Mouse (Mus musculus) heart, embryonic 13.5 days (tissue): Measurements from ENCODE around the gene Kirrel3. TPM values are rescaled to one million over a fixed set of nuclear protein-coding genes. Genes with fewer than 3 reads are reported as not detected.

ENCODE experiments used
- ATAC-seq: fragments of 200-750 bp; cut with Nextera tagmentation; 2 replicates; pipeline ENCODE4 v1.8.0; 2017; ENCODE audit warnings: moderate TSS enrichment; ENCODE audit not compliant: insufficient number of reproducible peaks, low FRiP score, low TSS enrichment; ENCODE audit errors: extremely low read depth
- H3K27ac ChIP-seq: fragments of 300-500 bp; sonication (generic); replicated peaks from 2 replicates; pipeline ENCODE4 v1.5.1; 2015; ENCODE audit warnings: moderate library complexity, mild to moderate bottlenecking, inconsistent platforms
- H3K27me3 ChIP-seq: fragments of 300-500 bp; sonication (generic); replicated peaks from 2 replicates; pipeline ENCODE4 v1.6.1; 2015; ENCODE audit warnings: mild to moderate bottlenecking, inconsistent platforms
- H3K36me3 ChIP-seq: fragments of 300-500 bp; sonication (generic); 2 replicates; pipeline ENCODE4 v1.6.1; 2015; ENCODE audit warnings: mild to moderate bottlenecking, inconsistent platforms
- H3K4me1 ChIP-seq: fragments of 300-500 bp; sonication (generic); 2 replicates; pipeline ENCODE4 v1.6.1; 2015; ENCODE audit warnings: inconsistent platforms
- H3K4me2 ChIP-seq: fragments of 300-500 bp; sonication (generic); 2 replicates; pipeline ENCODE4 v1.6.1; 2015; ENCODE audit warnings: inconsistent platforms, mild to moderate bottlenecking, moderate library complexity
- H3K4me3 ChIP-seq: fragments of 300-500 bp; sonication (generic); 2 replicates; pipeline ENCODE4 v1.5.1; 2015; ENCODE audit warnings: moderate library complexity, mild to moderate bottlenecking, inconsistent platforms
- H3K9ac ChIP-seq: fragments of 300-500 bp; sonication (generic); 2 replicates; pipeline ENCODE4 v1.6.1; 2015; ENCODE audit warnings: inconsistent platforms, mild to moderate bottlenecking, moderate library complexity
- H3K9me3 ChIP-seq: fragments of 300-500 bp; sonication (generic); 2 replicates; pipeline ENCODE4 v1.6.1; 2016; ENCODE audit warnings: inconsistent platforms
- WGBS: fragments of 180-500 bp; shearing (Covaris S2); methylation state at CpG from one replicate; pipeline ENCODE4 v1.1.7; 2015; ENCODE audit warnings: mixed read lengths; 5-methylcytosine and 5-hydroxymethylcytosine counted together
- polyA plus RNA-seq: library from polyadenylated mRNA; unstranded; fragments of >200 nt; fragmentation: Nextera tagmentation; extraction: Ambion mirVana; gene quantifications from 2 replicates; pipeline ENCODE4 v1.2.1, GENCODE M21; 2015

Kirrel3 gene
- polyA plus RNA-seq, 1 experiment from 2014 or later: 1.0 TPM

DNA sequence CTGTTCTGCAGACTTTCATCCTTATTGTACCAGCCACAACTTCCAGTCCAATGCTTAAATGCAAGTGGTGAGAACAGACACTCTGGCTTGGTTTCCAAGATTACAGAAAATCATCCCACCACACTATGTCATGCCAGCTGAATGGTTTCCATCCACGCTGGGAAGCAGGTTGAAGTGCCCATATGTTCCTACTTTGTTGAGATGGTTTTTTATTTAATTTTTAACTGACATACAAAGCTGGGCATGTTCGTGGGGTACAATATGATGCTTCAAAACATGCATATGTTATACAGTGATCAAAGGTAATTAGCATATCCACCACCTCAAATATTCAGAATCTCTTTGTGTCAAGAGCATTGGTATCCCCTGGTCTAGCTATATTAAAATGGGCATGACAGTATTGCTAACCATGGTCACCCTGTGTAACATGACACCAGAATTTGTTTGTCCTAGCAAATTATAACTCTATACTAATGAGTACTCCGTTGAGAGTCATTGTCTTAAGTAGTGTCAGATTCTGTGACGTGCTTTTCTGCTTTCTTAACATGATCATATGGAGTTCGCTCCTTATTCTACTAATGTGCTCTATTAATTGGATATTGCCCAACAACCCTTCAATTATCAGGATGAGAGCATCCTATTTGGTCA, 472.6 kb downstream of the Kirrel3 start:
- 69% methylated on average over 5 of the region's 5 CpGs for WGBS
- Histone ChIP-seq H3K9me3 (no peaks in the 10 kb centered on the region), H3K36me3 (no peaks in the 10 kb centered on the region), H3K4me2 (no peak overlapping the region), H3K27ac (no peak overlapping the region), H3K27me3 (peaks cover 27% of the 10 kb centered on the region), H3K9ac (no peak overlapping the region), H3K4me1 (peaks cover 8% of the 10 kb centered on the region), H3K4me3 (no peak overlapping the region)
- no peak for ATAC-seq

DNA sequence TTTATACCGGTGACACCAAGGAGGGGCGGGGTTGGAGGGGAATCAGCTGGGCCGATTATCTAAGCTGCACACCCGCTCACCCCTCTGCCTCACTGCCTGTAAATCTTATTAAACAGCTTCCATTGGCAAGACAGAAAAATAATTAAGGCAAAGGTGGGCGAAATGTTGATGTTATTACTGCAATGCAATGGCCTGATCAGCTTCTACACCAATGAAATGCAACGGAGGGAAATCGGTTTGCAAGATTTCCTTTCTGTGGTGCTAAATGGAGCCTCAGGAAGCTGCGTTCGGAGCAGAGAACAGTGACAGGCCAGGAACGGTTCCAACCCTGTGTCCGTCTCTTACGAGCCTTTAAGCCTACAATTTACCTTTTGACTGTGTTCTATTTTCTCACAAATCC, 475.0 kb downstream of the Kirrel3 start:
- no peak for ATAC-seq
- H3K4me3 ChIP-seq: no peak overlapping the region
- H3K4me2 ChIP-seq: no peak overlapping the region
- no peak overlapping the region for H3K27ac ChIP-seq
- no peak overlapping the region for H3K9ac ChIP-seq
- no peaks in the 10 kb centered on the region for H3K36me3 ChIP-seq
- H3K9me3 ChIP-seq: no peaks in the 10 kb centered on the region
- no peaks in the 10 kb centered on the region for H3K4me1 ChIP-seq
- H3K27me3 ChIP-seq: peaks cover 30% of the 10 kb centered on the region
- 55% methylated on average over 12 of the region's 12 CpGs for WGBS

DNA sequence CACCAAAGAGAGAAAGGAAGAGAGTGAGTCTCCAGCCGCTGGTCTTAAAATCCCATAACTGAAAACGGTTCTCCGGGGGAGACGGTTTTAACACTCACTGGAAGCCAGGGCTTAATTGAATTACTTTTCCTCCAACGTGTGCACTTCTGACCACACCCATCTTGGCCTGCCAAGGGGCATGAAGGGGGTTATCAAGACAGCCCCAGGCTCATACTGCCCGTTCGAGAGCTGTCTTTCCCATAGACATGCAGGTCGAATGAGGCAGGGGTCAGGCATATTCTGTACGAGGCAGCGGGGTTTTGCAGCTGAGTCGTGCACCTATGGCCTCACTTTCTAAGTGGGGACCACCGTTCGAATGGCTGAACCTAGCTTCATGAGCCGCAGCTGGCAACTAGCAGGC, 475.5 kb downstream of the Kirrel3 start:
- H3K4me1 ChIP-seq: no peaks in the 10 kb centered on the region
- H3K36me3 ChIP-seq: no peaks in the 10 kb centered on the region
- no peak overlapping the region for H3K4me2 ChIP-seq
- no peak overlapping the region for H3K27ac ChIP-seq
- ATAC-seq: no peak
- no peaks in the 10 kb centered on the region for H3K9me3 ChIP-seq
- WGBS: 65% methylated on average over 14 of the region's 14 CpGs
- peaks cover 30% of the 10 kb centered on the region for H3K27me3 ChIP-seq
- H3K4me3 ChIP-seq: no peak overlapping the region
- H3K9ac ChIP-seq: no peak overlapping the region

DNA sequence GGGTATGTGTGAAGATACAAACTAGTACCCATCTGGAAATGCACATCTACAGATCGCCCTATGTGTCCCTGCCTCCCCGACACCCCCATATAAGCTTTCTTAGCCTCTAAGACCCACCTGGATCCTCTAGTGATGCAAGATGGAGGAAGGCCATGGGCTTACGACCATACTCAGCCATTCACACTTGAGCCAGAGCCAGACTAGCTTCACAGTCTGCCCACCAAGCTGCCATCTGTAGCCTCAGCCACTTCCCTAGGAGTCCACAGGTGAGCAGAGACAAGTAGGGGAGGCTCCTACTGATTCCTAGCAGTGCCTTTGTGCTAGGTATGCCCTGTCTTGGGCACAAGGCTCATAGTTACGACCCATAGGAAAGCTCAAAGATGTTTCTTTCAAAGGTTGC, 476.6 kb downstream of the Kirrel3 start:
- Histone ChIP-seq H3K27ac (no peak overlapping the region), H3K9me3 (no peaks in the 10 kb centered on the region), H3K36me3 (no peaks in the 10 kb centered on the region), H3K9ac (no peak overlapping the region), H3K4me1 (no peaks in the 10 kb centered on the region), H3K27me3 (peaks cover 36% of the 10 kb centered on the region), H3K4me3 (no peak overlapping the region), H3K4me2 (no peak overlapping the region)
- ATAC-seq: no peak
- WGBS: 76% methylated on average over 4 of the region's 4 CpGs

DNA sequence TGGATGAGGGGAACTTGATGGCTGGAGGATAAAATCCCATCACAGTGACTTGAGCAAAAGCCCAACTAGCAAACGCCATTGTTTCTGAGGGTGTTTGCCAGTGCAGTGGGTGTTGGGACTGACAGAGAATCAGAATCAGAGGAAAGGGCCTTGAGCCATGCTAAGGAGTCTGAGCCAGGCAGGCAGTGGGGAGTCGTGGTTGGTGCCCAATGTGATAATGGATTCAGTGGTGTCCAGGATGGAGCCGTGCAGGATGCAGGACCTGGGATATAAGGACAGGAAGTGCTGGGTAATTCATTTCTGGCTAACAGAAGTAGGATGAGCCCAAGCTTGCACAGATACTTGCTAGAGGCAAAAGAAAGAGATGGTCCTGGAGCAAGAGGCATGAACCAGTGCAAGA, 477.9 kb downstream of the Kirrel3 start:
- Histone ChIP-seq H3K4me3 (no peak overlapping the region), H3K27me3 (peaks cover 31% of the 10 kb centered on the region), H3K9me3 (no peaks in the 10 kb centered on the region), H3K9ac (no peak overlapping the region), H3K4me1 (no peaks in the 10 kb centered on the region), H3K27ac (no peak overlapping the region), H3K36me3 (no peaks in the 10 kb centered on the region), H3K4me2 (no peak overlapping the region)
- no peak for ATAC-seq
- 62% methylated on average over 3 of the region's 3 CpGs for WGBS

DNA sequence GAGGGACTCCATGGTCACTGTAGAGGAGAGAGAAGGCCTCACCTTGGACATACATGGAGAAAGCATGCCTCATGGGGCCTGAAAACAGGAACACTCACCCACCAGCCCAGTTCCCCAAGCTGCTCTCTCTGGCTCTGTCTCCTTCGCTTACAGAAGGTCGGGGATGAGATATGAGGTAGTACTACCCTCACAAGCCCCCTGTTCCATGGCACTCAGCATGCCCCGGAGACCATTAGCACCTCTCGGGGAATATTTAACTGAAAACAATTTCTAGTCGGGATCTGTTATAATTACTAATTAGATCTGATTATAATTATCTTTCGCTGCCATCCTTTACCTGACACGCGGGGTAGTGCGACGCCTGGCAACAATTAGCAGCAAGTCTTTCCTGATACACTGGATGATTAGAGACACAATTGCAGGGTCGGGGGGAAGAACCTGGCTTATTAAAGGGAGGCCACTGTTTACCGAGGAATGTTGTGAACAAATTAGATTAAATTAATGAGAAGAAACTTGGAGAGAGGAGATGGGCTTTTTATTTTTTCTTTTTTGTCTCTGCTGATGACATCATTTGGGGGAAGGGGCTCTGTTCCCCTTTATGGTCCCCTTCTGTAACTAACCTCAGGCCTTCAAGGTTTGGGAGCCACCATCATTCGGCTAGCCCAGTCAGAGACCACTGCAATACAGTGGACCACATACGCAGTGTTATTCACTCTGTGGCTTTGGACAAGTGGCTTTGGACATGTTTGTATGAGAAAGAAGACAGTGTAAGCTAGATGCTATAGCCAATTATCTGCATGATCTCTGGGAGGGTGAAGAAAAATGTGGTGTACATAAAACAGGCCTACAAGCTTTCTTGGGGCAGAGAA, 478.7 kb downstream of the Kirrel3 start:
- no peak for ATAC-seq
- no peaks in the 10 kb centered on the region for H3K4me1 ChIP-seq
- no peak overlapping the region for H3K9ac ChIP-seq
- peaks cover 27% of the 10 kb centered on the region for H3K27me3 ChIP-seq
- no peak overlapping the region for H3K4me2 ChIP-seq
- 67% methylated on average over 14 of the region's 14 CpGs for WGBS
- H3K4me3 ChIP-seq: no peak overlapping the region
- no peak overlapping the region for H3K27ac ChIP-seq
- H3K36me3 ChIP-seq: no peaks in the 10 kb centered on the region
- no peaks in the 10 kb centered on the region for H3K9me3 ChIP-seq

DNA sequence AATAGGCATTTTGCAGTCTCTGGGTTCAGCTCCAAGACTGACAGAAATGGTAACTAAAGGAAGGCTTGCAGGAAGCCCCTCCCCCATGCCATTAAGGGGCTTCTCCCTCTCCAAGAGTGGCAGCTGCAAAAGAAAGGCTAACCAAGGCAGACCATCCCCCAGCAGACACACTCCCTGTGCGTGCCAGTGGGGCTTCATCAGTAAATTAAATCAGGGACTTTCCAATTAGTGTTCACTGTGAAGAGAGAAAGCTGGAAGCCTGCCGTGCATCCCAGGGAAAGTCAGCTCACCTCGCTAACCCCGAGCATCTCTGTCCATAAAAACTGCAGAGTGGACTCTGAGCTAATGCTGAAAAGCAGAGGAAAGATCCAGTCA, 479.3 kb downstream of the Kirrel3 start:
- Histone ChIP-seq H3K4me2 (no peak overlapping the region), H3K36me3 (no peaks in the 10 kb centered on the region), H3K4me1 (no peaks in the 10 kb centered on the region), H3K27me3 (peaks cover 21% of the 10 kb centered on the region), H3K9me3 (no peaks in the 10 kb centered on the region), H3K4me3 (no peak overlapping the region), H3K9ac (no peak overlapping the region), H3K27ac (no peak overlapping the region)
- 38% methylated on average over 4 of the region's 4 CpGs for WGBS
- no peak for ATAC-seq

DNA sequence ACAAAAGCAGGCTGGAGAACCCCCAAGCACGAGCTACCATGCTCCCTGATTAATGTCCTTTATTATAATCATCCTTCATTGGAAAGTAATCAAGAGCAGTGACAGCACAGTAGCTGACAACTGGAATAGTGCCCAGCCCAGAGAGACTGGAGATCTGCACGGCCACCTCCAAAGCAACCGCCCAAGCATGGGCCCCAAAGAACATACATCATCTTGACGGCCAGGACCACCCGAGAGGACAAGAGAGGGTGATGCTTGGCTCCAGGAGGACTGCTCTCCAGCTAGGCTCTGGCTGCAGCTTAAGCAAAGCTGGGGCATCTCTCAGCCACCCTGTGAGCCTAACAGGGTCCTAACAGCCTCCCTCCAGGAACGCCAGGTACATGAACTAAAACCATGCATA, 482.1 kb downstream of the Kirrel3 start:
- no peak for ATAC-seq
- Histone ChIP-seq H3K4me2 (no peak overlapping the region), H3K27me3 (peaks cover 17% of the 10 kb centered on the region), H3K27ac (no peak overlapping the region), H3K9me3 (no peaks in the 10 kb centered on the region), H3K9ac (no peak overlapping the region), H3K4me1 (no peaks in the 10 kb centered on the region), H3K36me3 (no peaks in the 10 kb centered on the region), H3K4me3 (no peak overlapping the region)
- 42% methylated on average over 6 of the region's 6 CpGs for WGBS

DNA sequence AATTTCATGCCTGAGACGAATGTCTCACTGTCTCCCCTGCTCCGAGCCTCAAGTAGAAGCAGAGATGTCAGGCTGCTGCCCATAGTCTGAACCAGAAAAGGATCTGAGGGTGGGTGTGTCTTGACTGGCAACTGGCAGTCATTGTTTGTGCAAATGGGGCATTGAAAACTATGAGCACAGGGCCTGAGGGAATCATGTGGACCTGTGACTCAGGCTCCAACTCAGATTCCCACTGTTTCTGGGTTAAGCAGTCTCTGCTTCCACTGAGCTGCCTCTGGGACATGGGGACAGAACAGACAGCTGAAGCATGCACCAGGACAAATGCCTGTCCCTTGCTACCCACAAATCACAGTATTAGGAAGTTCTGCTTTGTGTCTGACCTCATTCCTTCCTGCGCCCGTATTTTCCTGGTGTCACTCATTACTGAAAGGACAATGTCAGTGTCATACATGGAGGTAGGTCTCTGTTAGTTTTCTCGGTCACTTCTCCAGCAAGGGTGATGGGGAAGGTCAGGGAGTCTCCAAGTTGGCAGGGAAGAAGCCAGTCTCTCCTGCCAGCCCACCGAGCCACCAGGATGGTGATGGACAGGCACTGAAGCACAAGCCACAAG, 484.3 kb downstream of the Kirrel3 start:
- no peak overlapping the region for H3K9ac ChIP-seq
- 60% methylated on average over 6 of the region's 6 CpGs for WGBS

DNA sequence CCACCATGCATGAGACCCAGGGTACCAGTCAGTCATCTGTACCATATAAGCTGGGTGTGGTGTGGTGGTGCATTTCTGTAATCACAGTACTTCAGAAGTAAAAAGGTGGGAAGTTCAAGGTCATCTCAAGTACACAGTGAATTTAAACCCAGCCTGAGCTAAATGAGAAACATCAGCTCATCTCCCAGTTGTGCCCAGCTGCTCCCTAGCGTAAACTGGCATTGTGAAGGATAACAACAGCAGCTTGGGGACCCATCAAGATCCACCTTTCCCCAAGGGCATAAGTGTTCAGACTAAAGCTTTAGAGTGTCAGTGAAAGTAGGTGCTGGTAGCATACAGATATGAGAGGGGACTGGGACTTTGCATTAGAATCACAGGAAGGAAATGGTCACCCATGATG, 488.6 kb downstream of the Kirrel3 start:
- WGBS: 100% methylated on average over 1 of the region's 1 CpGs
- no peaks in the 10 kb centered on the region for H3K4me1 ChIP-seq
- no peak overlapping the region for H3K27ac ChIP-seq
- no peaks in the 10 kb centered on the region for H3K36me3 ChIP-seq
- no peak overlapping the region for H3K4me2 ChIP-seq
- no peak overlapping the region for H3K9ac ChIP-seq
- no peak overlapping the region for H3K4me3 ChIP-seq
- no peak for ATAC-seq
- 0 out of 2 replicates have a peak, but pooled peaks cover 4% of the 10 kb centered on the region for H3K27me3 ChIP-seq
- H3K9me3 ChIP-seq: no peaks in the 10 kb centered on the region

More for the DNA sequence above, 484.3 kb downstream of the Kirrel3 start:
- no peak for ATAC-seq
- Histone ChIP-seq H3K4me3 (no peak overlapping the region), H3K27me3 (peaks cover 10% of the 10 kb centered on the region; the same call in 1 of the 2 replicates), H3K4me1 (no peaks in the 10 kb centered on the region), H3K36me3 (no peaks in the 10 kb centered on the region), H3K27ac (no peak overlapping the region), H3K9me3 (no peaks in the 10 kb centered on the region), H3K4me2 (no peak overlapping the region)

DNA sequence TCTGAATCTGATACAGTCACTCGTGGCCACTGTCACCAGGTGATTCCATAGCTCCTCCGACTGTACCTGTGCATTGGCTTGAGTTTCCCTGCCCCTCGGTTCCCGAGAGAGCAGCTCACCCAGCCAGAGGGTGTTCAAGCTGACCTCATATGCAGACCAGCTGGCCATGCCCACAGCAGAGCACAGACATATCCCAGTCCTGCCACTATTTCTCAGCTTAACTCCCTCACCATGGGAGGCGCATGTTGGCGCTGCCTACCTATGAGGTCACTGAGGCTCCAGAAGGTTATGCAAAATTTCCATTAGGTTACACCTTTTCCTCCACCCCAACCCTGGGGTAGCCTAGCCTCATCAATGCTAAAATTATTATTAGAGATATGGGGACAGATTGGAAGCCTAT, 489.6 kb downstream of the Kirrel3 start:
- 0 out of 2 replicates have a peak, but pooled peaks cover 4% of the 10 kb centered on the region for H3K27me3 ChIP-seq
- no peaks in the 10 kb centered on the region for H3K36me3 ChIP-seq
- ATAC-seq: no peak
- no peaks in the 10 kb centered on the region for H3K9me3 ChIP-seq
- H3K4me1 ChIP-seq: no peaks in the 10 kb centered on the region
- no peak overlapping the region for H3K9ac ChIP-seq
- H3K4me3 ChIP-seq: no peak overlapping the region
- no peak overlapping the region for H3K27ac ChIP-seq
- H3K4me2 ChIP-seq: no peak overlapping the region
- WGBS: 84% methylated on average over 6 of the region's 6 CpGs
